Mouse (Mus musculus): ENCODE results near the gene Cd40lg.

Cd40lg gene

GRCm38 (mm10) chrX:57211876-57212275 is at the start of gene Cd40lg:
TSS of gene Cd40lg (plus strand) at chrX:57212143.
- DNase-seq, result no peak

- DNase-seq, result no peak
Observed at GRCm38 (mm10) chrX:57166549-57166948, 45.4 kb upstream of the Cd40lg start.

GRCm38 (mm10) chrX:57171269-57171668 is 40.7 kb upstream of the Cd40lg start:
- DNase-seq, result no peak

- no peak for DNase-seq
Observed at GRCm38 (mm10) chrX:57177225-57177779, 34.6 kb upstream of the Cd40lg start.

- DNase-seq, result no peak
Observed at GRCm38 (mm10) chrX:57182470-57182869, 29.5 kb upstream of the Cd40lg start.

- no peak for DNase-seq
Observed at GRCm38 (mm10) chrX:57183359-57183758, 28.6 kb upstream of the Cd40lg start.

DNA sequence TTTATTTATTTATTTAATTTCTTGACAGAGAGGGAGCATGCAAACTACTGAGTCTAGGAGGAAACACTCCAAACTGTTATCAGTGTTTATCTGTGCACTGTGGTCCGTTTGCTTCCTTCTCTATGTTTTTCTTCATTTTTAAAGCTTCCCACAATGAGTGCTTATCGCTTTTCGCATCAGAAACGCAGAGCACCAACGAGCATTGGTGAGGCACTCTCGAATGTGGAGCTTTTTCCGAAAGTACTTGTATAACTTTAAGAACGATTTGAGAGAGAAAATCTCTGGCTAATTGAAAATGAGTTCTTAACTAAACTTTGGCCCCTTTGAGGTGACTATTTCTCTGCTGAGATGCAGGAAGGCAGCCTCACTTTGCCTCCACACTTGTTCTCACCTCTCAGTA is 24.6 kb upstream of the Cd40lg start:
- no peak for DNase-seq

- no peak for DNase-seq
Observed at GRCm38 (mm10) chrX:57189335-57189734, 22.6 kb upstream of the Cd40lg start.

- DNase-seq, result no peak
Observed at GRCm38 (mm10) chrX:57196319-57196718, 15.6 kb upstream of the Cd40lg start.

DNA sequence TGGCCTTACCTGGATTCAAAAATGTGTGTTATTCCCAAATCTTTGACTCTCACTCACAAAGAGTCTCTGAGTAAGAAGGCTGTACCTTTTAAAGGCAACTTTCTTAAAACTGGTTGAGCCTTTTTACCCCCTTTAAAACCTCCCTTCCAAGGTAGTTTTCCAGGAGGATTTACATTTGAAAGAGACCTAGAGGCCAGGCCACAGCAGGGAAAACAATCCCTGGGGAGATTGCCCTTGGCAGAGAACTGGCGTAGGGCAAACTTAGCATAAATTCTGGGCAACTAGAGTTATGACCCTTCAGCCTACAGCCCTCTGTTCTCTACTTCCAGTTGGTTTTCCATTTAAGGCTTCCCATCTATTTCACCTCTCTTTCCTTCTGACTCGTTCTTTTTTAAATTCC is 13.9 kb upstream of the Cd40lg start:
- DNase-seq, result no peak

DNA sequence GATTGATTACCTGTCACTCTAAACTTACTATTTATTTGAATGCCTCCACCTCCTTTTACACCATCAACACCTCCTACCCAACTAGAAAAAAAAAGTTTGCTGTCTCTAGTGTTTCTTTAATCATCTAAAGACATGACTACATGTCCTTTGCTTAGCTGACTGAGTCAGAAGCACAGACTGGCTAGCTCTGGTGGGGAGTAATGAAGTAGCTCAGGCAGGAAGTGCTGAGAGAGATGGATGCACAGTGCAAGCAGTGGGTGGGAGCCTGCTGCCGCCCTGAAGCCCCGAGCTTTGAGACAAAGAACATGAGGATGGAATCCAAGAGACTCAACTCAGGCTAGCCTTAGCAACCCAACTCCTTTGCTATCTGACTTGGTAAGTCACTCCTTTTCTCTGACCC is 11.5 kb upstream of the Cd40lg start:
- DNase-seq, result no peak

DNA sequence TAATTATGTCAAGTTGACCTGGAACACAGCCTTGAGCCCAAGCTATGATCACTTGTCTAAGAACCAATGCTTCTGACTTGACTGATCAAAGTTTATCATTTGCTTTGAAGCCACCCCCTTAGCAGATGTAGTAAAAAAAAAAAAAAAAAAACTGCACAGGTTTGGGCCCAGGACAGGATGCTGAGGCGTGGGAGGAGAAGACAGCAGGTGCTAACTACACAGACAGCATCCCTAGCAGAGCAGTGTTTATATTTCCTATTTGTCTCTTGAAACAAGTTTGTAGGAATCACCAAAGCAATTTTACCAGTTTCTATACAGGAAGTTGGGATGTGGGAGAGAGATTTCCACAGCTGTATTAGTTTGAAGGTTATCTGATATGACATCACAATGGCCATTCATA is 1.4 kb upstream of the Cd40lg start:
- DNase-seq, result no peak

DNA sequence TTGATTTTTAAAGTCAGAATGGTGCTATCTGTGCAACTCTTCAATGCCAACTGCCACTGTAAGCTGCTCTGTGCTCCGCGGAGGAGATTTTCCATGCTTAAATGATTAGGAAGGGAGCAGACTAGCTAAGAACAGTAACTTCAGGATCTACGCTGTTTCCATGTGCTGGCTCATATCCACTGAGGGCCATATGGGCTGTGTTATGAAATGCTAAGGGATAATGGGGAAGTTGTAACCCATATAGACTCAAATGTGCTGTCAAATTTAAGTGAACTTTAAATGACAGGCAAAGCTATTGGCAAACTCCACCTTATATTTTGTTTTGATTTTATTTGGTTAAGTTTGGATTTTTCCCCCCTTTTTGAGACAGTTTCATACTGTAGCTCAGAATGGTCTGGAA is 919 bp downstream of the Cd40lg start:
- DNase-seq, result no peak

DNA sequence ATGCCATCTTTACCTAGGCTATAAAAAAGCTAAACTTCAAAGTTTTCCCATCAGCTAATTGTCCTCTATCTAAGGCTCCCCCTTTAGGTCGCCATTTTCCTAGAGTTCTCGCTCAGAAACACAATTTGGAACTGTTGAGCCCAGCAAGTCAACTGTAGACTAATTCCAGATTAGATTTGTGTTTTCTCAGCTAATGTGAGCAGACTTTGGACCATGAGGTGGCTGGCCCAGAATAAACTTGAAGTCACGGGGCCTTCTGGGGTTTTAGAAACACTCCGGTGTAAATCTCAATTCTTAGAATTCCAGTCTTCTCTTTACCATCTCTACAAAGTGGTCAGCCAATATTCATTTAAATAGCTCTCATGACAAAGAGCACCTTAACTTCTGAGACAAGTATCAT is 3.6 kb downstream of the Cd40lg start:
- DNase-seq, result peak in 1 of 2 experiments; percentile 1

- DNase-seq, result no peak
Observed at GRCm38 (mm10) chrX:57216271-57216670, 4.3 kb downstream of the Cd40lg start.

DNA sequence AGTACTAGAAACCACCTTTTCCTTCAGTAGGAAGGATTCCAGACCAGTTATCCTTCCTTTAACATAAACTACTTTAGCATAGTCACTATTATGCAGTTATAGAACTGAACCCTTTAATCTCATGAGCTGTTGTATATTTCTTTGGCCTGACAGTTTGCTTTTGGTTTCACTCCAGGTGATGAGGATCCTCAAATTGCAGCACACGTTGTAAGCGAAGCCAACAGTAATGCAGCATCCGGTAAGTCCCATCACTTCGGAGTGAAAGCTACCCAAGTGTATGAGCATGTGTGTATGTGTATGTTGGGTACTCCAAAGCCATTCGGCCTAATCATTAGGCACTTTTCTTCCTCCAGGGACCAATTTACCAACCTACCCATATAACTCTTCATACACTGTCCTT is 7.6 kb downstream of the Cd40lg start:
- DNase-seq, result no peak

GRCm38 (mm10) chrX:57221881-57222280 is 9.9 kb downstream of the Cd40lg start:
- DNase-seq, result no peak

DNA sequence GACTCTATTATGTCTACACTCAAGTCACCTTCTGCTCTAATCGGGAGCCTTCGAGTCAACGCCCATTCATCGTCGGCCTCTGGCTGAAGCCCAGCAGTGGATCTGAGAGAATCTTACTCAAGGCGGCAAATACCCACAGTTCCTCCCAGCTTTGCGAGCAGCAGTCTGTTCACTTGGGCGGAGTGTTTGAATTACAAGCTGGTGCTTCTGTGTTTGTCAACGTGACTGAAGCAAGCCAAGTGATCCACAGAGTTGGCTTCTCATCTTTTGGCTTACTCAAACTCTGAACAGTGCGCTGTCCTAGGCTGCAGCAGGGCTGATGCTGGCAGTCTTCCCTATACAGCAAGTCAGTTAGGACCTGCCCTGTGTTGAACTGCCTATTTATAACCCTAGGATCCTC is 11.4 kb downstream of the Cd40lg start:
- no peak for DNase-seq

GRCm38 (mm10) chrX:57228178-57228577 is 16.2 kb downstream of the Cd40lg start:
- no peak for DNase-seq

GRCm38 (mm10) chrX:57233596-57233995 is 21.7 kb downstream of the Cd40lg start:
- no peak for DNase-seq

- no peak for DNase-seq
Observed at GRCm38 (mm10) chrX:57235982-57236381, 24.0 kb downstream of the Cd40lg start.

DNA sequence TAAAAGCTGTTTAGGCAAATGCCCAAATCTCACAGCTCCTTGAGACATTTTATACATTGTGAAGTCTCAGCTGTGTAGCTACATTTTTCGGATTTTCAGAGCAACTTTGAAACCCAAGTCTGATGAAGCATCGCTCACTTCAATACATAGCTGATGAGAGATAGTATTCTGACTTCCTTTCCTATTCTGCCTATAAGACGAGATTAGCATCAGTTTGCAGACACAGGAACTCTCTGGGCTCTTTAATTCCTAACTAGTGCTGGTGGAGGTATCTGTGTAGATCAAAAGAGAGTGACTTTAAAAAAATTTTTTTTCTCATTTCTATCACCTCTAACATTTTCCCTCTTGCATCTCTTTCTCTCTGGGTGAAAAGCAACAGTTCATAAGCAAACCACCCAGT is 26.6 kb downstream of the Cd40lg start:
- no peak for DNase-seq

GRCm38 (mm10) chrX:57253329-57254055 is 41.5 kb downstream of the Cd40lg start:
- DNase-seq, result no peak

GRCm38 (mm10) chrX:57260744-57261143 is 48.8 kb downstream of the Cd40lg start:
- DNase-seq, result peak; percentile 2

DNA sequence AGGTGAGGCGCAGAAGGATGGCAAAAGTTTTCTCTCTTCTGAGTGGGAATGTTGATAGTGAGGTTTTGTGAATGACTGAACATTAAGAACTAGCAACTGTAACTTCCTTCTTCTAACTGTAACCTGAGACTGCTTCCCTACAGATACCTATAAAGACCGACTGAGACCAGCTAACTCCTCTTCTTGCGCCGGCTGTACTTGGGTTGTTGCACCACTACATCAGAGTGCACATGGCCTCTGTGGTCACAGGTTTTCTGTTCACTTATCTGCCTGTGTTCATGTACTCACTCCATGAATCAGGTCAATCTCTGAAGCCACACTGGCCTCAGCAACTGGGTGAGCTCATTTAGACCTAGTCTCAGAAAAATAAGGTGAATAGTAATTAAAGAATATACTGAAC is 51.6 kb downstream of the Cd40lg start:
- DNase-seq, result no peak

Data from kidney, adult 8-10 months (tissue).